Mouse (Mus musculus): ENCODE measurements around the gene Eml1. TPM values are rescaled to one million over a fixed set of nuclear protein-coding genes. Genes with fewer than 3 reads are reported as not detected.

Eml1 gene
- polyA plus RNA-seq, 1 experiment = 70.6 TPM

GRCm38 (mm10) chr12:108393082-108393481 lies 22.3 kb downstream of the Eml1 start:
- Histone ChIP-seq H3K4me1 (ENCODE audit: control insufficient read depth, insufficient read depth, low read length) (peaks cover 13% of the 10 kb centered on the region), H3K4me3 (replicated peaks; ENCODE audit: extremely low read depth, low read depth, low read length) (no peak overlapping the region)
- 49% methylated on average over 4 of the region's 4 CpGs for WGBS
- no peak for DNase-seq
- no peak for TF ChIP-seq CTCF (IDR thresholded peaks at IDR 0.05; ENCODE audit: insufficient read depth, low read length)
- no peak for TF ChIP-seq POLR2A (IDR thresholded peaks at IDR 0.05; ENCODE audit: borderline replicate concordance, extremely low read depth, low read depth, low read length)

- Histone ChIP-seq H3K4me3 (replicated peaks; ENCODE audit: extremely low read depth, low read depth, low read length) (no peak overlapping the region), H3K4me1 (ENCODE audit: control insufficient read depth, insufficient read depth, low read length) (peaks cover 13% of the 10 kb centered on the region)
- TF ChIP-seq CTCF (IDR thresholded peaks at IDR 0.05; ENCODE audit: insufficient read depth, low read length) (no peak), POLR2A (IDR thresholded peaks at IDR 0.05; ENCODE audit: borderline replicate concordance, extremely low read depth, low read depth, low read length) (no peak)
- WGBS = 45% methylated on average over 4 of the region's 4 CpGs
- DNase-seq = peak; percentile 68
Measured at GRCm38 (mm10) chr12:108393637-108394036, 22.9 kb downstream of the Eml1 start.

- TF ChIP-seq POLR2A (IDR thresholded peaks at IDR 0.05; ENCODE audit: borderline replicate concordance, extremely low read depth, low read depth, low read length) = no peak
- no peak for TF ChIP-seq CTCF (IDR thresholded peaks at IDR 0.05; ENCODE audit: insufficient read depth, low read length)
- Histone ChIP-seq H3K4me1 (ENCODE audit: control insufficient read depth, insufficient read depth, low read length) (peaks cover 13% of the 10 kb centered on the region), H3K4me3 (replicated peaks; ENCODE audit: extremely low read depth, low read depth, low read length) (no peak overlapping the region)
- WGBS = 83% methylated on average over 17 of the region's 17 CpGs
- DNase-seq = no peak
Measured at GRCm38 (mm10) chr12:108394534-108395284, 24.0 kb downstream of the Eml1 start.

- Histone ChIP-seq H3K4me1 (ENCODE audit: control insufficient read depth, insufficient read depth, low read length) (peaks cover 13% of the 10 kb centered on the region), H3K4me3 (replicated peaks; ENCODE audit: extremely low read depth, low read depth, low read length) (no peak overlapping the region)
- 69% methylated on average over 6 of the region's 6 CpGs for WGBS
- DNase-seq = no peak
- TF ChIP-seq POLR2A (IDR thresholded peaks at IDR 0.05; ENCODE audit: borderline replicate concordance, extremely low read depth, low read depth, low read length) (no peak), CTCF (IDR thresholded peaks at IDR 0.05; ENCODE audit: insufficient read depth, low read length) (no peak)
Measured at GRCm38 (mm10) chr12:108395285-108395660, 24.5 kb downstream of the Eml1 start.

GRCm38 (mm10) chr12:108396081-108396947 lies 25.6 kb downstream of the Eml1 start:
- DNase-seq = no peak
- WGBS = 86% methylated on average over 11 of the region's 11 CpGs
- TF ChIP-seq POLR2A (IDR thresholded peaks at IDR 0.05; ENCODE audit: borderline replicate concordance, extremely low read depth, low read depth, low read length) (no peak), CTCF (IDR thresholded peaks at IDR 0.05; ENCODE audit: insufficient read depth, low read length) (no peak)

GRCm38 (mm10) chr12:108398681-108399080 lies 27.9 kb downstream of the Eml1 start:
- TF ChIP-seq CTCF (IDR thresholded peaks at IDR 0.05; ENCODE audit: insufficient read depth, low read length) (no peak), POLR2A (IDR thresholded peaks at IDR 0.05; ENCODE audit: borderline replicate concordance, extremely low read depth, low read depth, low read length) (no peak)
- Histone ChIP-seq H3K4me3 (replicated peaks; ENCODE audit: extremely low read depth, low read depth, low read length) (no peak overlapping the region), H3K4me1 (ENCODE audit: control insufficient read depth, insufficient read depth, low read length) (peaks cover 1% of the 10 kb centered on the region)
- 78% methylated on average over 7 of the region's 7 CpGs for whole genome bisulfite sequencing
- no peak for DNase-seq

More at GRCm38 (mm10) chr12:108396081-108396947, 25.6 kb downstream of the Eml1 start:
- peaks cover 13% of the 10 kb centered on the region for H3K4me1 ChIP-seq (ENCODE audit: control insufficient read depth, insufficient read depth, low read length)
- H3K4me3 ChIP-seq (replicated peaks; ENCODE audit: extremely low read depth, low read depth, low read length) = no peak overlapping the region

- TF ChIP-seq CTCF (IDR thresholded peaks at IDR 0.05; ENCODE audit: insufficient read depth, low read length) = no peak
- TF ChIP-seq POLR2A (IDR thresholded peaks at IDR 0.05; ENCODE audit: borderline replicate concordance, extremely low read depth, low read depth, low read length) = no peak
- Histone ChIP-seq H3K4me1 (ENCODE audit: control insufficient read depth, insufficient read depth, low read length) (peaks cover 7% of the 10 kb centered on the region), H3K4me3 (replicated peaks; ENCODE audit: extremely low read depth, low read depth, low read length) (no peak overlapping the region)
- DNase-seq = no peak
- 78% methylated on average over 8 of the region's 8 CpGs for WGBS
Measured at GRCm38 (mm10) chr12:108399191-108399590, 28.4 kb downstream of the Eml1 start.

- peaks cover 7% of the 10 kb centered on the region; the same call in 1 of the 2 replicates for H3K4me1 ChIP-seq (ENCODE audit: control insufficient read depth, insufficient read depth, low read length)
- no peak for TF ChIP-seq CTCF (IDR thresholded peaks at IDR 0.05; ENCODE audit: insufficient read depth, low read length)
- no peak for TF ChIP-seq POLR2A (IDR thresholded peaks at IDR 0.05; ENCODE audit: borderline replicate concordance, extremely low read depth, low read depth, low read length)
- no peak for DNase-seq
- WGBS = 63% methylated on average over 8 of the region's 8 CpGs
- no peak overlapping the region for H3K4me3 ChIP-seq (replicated peaks; ENCODE audit: extremely low read depth, low read depth, low read length)
Measured at GRCm38 (mm10) chr12:108400951-108401350, 30.2 kb downstream of the Eml1 start.

- Histone ChIP-seq H3K4me1 (ENCODE audit: control insufficient read depth, insufficient read depth, low read length) (peaks cover 7% of the 10 kb centered on the region; the same call in 1 of the 2 replicates), H3K4me3 (replicated peaks; ENCODE audit: extremely low read depth, low read depth, low read length) (no peak overlapping the region)
- WGBS = 18% methylated on average over 6 of the region's 6 CpGs
- TF ChIP-seq CTCF (IDR thresholded peaks at IDR 0.05; ENCODE audit: insufficient read depth, low read length) (no peak), POLR2A (IDR thresholded peaks at IDR 0.05; ENCODE audit: borderline replicate concordance, extremely low read depth, low read depth, low read length) (no peak)
- DNase-seq = no peak
Measured at GRCm38 (mm10) chr12:108403957-108404356, 33.2 kb downstream of the Eml1 start.

Data from lung, adult 2 months (tissue).